Mouse (Mus musculus): ENCODE data around the gene Samd8. TPM values are rescaled to one million over a fixed set of nuclear protein-coding genes. Genes with fewer than 3 reads are reported as not detected.
A peak's percentile ranks its signal among the peaks of the same experiment; 100 is the strongest.

Gene Samd8
- polyA plus RNA-seq, 1 experiment, result 4.4 TPM

DNA sequence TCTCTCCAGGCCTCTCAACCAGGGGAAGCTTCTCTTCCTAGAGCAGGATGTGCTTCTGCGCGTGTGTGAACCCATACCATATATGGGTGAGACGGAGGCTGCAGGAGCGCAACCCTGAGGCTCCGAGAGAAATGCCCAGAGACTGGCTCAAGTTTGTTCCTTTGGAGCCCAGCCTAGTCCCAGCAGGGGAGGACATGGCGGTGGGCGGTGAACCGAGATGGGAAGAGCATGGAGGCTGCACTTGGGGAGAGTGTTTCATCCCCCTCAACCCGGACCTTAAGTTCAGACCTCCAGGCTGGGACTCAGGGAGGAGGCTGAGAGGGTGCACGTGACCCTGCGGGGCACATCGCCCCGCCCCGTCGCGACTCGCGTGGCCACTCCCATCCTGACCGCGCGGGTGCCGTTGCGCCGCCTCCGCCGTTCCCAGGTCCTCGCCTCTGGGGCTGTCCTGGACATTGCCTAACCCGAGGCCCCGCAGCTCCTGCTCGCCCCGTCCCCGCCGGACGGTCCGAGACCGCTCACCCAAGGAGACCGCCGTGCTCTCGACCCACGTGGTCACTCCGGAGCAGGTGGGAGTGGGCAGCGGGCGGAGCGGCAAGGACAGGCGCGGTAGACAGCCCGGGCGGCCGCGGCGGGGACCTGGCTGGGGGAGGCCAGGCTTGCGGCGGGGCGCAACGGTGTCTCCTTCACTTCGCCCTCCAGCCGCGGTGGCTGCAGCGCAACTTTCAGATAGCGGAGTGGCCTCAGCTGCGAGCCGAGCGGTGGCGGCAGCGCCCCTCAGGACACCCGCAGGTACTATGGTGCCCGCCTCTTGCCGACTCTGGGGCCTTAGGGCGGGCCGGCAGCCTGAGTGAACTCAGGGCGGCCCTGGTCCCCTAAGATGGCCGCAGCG is 80.8 kb downstream of the Samd8 start:
- under 1% methylated on average over 73 of the region's 73 CpGs for WGBS
- Histone ChIP-seq H3K4me3 (replicated peaks; ENCODE audit: control insufficient read depth, low read depth, low read length) (peak overlapping the region; percentile 91), H3K27ac (ENCODE audit: control insufficient read depth, insufficient read depth, low read depth, low read length, poor library complexity) (peak overlapping the region; percentile 97), H3K4me1 (ENCODE audit: control insufficient read depth, insufficient read depth, low read length) (no peaks in the 10 kb centered on the region)
- TF ChIP-seq CTCF (IDR thresholded peaks at IDR 0.05; ENCODE audit: control insufficient read depth, insufficient read depth, low read length), result no peak
- TF ChIP-seq POLR2A (IDR thresholded peaks at IDR 0.05; ENCODE audit: borderline replicate concordance, control insufficient read depth, low read depth, low read length), result peak; percentile 88

DNA sequence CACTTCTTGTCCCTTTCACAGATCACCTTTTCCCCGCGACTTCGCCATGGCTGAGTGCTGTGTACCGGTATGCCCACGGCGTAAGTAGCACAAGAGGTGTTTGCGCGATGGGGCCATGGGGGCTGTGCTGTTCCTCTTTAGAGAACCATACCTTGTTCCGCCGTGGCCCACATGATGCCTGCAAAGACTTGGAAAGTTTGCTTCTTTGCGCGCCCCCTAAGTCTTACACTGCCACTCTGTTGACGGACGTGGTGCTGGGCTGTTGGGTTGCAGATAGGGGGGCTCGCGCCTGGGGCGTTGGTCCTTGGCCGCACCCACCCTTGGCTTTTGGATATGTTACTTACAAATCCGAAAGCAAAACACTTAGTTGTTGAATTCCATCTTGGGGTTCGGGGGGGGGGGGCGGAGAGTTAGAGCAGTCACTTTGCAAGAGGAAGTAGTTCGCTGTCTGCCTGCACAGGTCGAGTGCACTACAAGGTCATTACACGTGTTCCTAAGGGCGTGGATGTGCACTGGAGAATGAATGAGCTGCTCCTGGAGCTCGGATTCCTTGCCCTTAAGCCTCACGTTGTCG is 81.6 kb downstream of the Samd8 start:
- Histone ChIP-seq H3K27ac (ENCODE audit: control insufficient read depth, insufficient read depth, low read depth, low read length, poor library complexity) (peak overlapping the region; percentile 97), H3K4me1 (ENCODE audit: control insufficient read depth, insufficient read depth, low read length) (no peaks in the 10 kb centered on the region), H3K4me3 (replicated peaks; ENCODE audit: control insufficient read depth, low read depth, low read length) (peak overlapping the region; percentile 91)
- no peak for TF ChIP-seq CTCF (IDR thresholded peaks at IDR 0.05; ENCODE audit: control insufficient read depth, insufficient read depth, low read length)
- TF ChIP-seq POLR2A (IDR thresholded peaks at IDR 0.05; ENCODE audit: borderline replicate concordance, control insufficient read depth, low read depth, low read length), result no peak
- under 1% methylated on average over 28 of the region's 28 CpGs for WGBS

DNA sequence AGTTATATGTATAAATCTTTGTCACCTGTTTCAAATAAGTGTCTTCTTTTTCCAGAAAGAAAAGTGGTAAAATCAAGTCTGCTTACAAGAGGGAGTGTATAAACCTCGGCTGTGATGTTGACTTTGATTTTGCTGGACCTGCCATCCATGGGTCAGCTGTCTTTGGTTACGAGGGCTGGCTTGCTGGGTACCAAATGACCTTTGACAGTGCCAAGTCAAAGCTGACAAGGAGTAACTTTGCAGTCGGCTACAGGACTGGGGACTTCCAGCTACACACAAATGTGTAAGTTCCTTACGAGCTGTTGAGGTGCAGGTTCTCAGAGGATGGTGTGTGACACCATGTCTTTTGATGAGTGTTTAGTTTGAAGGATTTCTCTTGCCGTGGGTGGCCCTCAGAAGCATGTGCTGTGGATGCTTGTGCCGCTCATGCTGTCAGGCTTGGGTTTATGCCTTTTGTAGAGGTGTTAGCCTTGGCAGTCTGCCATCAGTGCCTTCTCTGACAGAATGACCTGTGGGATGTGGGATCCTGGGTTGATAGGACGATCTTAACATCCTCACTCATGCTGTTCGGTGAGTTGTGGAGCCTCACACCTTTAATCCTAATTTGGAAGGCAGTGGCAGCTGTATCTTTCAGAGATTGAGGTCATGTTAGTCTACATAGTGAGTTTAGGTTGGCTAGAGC is 88.1 kb downstream of the Samd8 start:
- Histone ChIP-seq H3K4me3 (replicated peaks; ENCODE audit: control insufficient read depth, low read depth, low read length) (no peak overlapping the region), H3K27ac (ENCODE audit: control insufficient read depth, insufficient read depth, low read depth, low read length, poor library complexity) (no peak overlapping the region), H3K4me1 (ENCODE audit: control insufficient read depth, insufficient read depth, low read length) (no peaks in the 10 kb centered on the region; the same call in 1 of the 2 replicates)
- 85% methylated on average over 8 of the region's 8 CpGs for WGBS
- TF ChIP-seq CTCF (IDR thresholded peaks at IDR 0.05; ENCODE audit: control insufficient read depth, insufficient read depth, low read length) (no peak), POLR2A (IDR thresholded peaks at IDR 0.05; ENCODE audit: borderline replicate concordance, control insufficient read depth, low read depth, low read length) (no peak)

DNA sequence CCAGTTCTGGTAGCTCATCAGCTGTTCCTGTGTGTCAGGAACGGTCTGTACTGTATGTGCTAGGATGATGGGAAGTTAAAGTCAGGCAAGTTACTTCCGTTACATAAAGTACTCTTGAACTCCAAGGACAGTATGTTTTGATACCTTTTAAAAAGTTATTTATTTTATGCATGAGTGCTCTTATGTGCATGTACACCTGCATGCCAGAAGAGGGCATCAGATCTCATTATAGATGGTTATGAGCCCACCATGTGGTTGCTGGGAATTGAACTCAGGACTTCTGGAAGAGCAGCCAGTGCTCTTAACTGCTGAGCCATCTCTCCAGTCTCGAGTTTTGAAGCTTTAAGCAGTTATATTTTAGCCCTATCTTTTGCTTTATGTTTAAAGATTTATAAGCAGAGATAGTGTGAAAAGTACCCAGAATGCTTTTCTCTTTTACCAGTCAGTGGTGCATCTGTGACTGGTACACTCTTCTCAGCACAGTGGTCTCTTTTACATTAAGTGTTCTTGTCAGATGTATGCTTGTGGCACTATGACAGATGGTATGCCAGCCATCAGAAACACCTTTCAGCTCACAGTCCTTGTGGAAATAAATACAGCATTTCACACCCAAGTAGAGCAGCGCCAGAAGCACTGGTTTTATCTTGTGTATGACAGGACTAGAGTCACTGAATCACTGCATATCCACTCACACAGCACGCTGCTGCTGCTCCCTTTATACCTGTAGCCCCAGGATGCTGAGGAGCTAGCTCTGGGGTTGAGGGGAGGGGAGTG is 91.7 kb downstream of the Samd8 start:
- H3K4me3 ChIP-seq (replicated peaks; ENCODE audit: control insufficient read depth, low read depth, low read length), result no peak overlapping the region
- no peak overlapping the region for H3K27ac ChIP-seq (ENCODE audit: control insufficient read depth, insufficient read depth, low read depth, low read length, poor library complexity)
- H3K4me1 ChIP-seq (ENCODE audit: control insufficient read depth, insufficient read depth, low read length), result no peaks in the 10 kb centered on the region; the same call in 1 of the 2 replicates
- TF ChIP-seq CTCF (IDR thresholded peaks at IDR 0.05; ENCODE audit: control insufficient read depth, insufficient read depth, low read length), result no peak
- no peak for TF ChIP-seq POLR2A (IDR thresholded peaks at IDR 0.05; ENCODE audit: borderline replicate concordance, control insufficient read depth, low read depth, low read length)
- 76% methylated on average over 5 of the region's 5 CpGs for WGBS

DNA sequence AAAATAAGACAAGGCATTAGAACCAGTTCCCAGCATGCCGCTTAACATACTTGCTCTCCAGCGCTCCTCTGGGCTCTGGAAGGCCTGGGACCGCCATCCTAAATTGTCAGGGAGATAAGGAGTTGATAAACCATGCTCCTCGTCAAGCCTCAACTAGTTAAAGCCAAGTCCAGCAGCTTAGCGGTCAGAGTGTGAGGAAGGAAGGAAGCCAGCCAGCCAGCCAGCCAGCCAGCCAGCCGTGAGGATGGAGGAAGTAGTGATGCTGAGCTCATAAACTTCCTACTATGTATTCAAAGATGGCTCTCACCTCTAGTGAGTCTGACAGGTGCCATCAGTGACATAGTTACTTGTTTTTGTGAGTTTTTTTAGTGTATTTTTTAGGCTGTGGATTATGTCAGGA is 92.9 kb downstream of the Samd8 start:
- H3K4me1 ChIP-seq (ENCODE audit: control insufficient read depth, insufficient read depth, low read length), result peaks cover 2% of the 10 kb centered on the region; the same call in 1 of the 2 replicates
- no peak overlapping the region for H3K4me3 ChIP-seq (replicated peaks; ENCODE audit: control insufficient read depth, low read depth, low read length)
- no peak overlapping the region for H3K27ac ChIP-seq (ENCODE audit: control insufficient read depth, insufficient read depth, low read depth, low read length, poor library complexity)
- TF ChIP-seq CTCF (IDR thresholded peaks at IDR 0.05; ENCODE audit: control insufficient read depth, insufficient read depth, low read length) (no peak), POLR2A (IDR thresholded peaks at IDR 0.05; ENCODE audit: borderline replicate concordance, control insufficient read depth, low read depth, low read length) (no peak)
- WGBS, result 48% methylated on average over 6 of the region's 6 CpGs

DNA sequence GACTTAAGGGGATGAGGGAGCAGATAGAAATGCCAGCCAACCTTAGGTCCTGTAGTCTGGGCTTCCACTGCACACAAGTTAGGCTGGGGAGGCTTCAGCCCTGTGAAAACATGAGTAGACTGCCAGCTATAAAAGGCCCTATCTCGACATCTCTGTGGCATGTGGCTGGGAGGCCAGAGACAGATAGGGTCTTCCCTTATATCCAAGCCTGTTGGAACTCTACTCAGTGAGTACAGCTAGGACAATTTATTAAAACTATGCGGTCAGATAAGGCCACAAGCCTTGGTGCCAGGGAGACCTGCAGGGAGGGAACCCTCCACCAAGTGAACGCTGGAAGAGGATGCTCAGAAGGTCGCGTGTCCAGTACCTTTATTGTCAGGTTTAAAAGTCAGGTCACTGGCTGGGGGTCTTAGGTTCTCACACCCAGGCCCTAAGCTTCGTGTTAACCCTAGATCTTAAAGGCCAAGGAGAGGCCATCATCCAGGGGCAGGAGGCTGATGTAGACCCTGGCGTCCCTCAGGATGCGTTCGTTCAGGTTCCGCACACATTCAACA is 96.6 kb downstream of the Samd8 start:
- Histone ChIP-seq H3K4me3 (replicated peaks; ENCODE audit: control insufficient read depth, low read depth, low read length) (peak overlapping the region; percentile 37), H3K27ac (ENCODE audit: control insufficient read depth, insufficient read depth, low read depth, low read length, poor library complexity) (no peak overlapping the region; the same call in 1 of the 2 replicates), H3K4me1 (ENCODE audit: control insufficient read depth, insufficient read depth, low read length) (peaks cover 2% of the 10 kb centered on the region; the same call in 1 of the 2 replicates)
- TF ChIP-seq POLR2A (IDR thresholded peaks at IDR 0.05; ENCODE audit: borderline replicate concordance, control insufficient read depth, low read depth, low read length) (no peak), CTCF (IDR thresholded peaks at IDR 0.05; ENCODE audit: control insufficient read depth, insufficient read depth, low read length) (no peak)
- WGBS, result 26% methylated on average over 10 of the region's 10 CpGs

DNA sequence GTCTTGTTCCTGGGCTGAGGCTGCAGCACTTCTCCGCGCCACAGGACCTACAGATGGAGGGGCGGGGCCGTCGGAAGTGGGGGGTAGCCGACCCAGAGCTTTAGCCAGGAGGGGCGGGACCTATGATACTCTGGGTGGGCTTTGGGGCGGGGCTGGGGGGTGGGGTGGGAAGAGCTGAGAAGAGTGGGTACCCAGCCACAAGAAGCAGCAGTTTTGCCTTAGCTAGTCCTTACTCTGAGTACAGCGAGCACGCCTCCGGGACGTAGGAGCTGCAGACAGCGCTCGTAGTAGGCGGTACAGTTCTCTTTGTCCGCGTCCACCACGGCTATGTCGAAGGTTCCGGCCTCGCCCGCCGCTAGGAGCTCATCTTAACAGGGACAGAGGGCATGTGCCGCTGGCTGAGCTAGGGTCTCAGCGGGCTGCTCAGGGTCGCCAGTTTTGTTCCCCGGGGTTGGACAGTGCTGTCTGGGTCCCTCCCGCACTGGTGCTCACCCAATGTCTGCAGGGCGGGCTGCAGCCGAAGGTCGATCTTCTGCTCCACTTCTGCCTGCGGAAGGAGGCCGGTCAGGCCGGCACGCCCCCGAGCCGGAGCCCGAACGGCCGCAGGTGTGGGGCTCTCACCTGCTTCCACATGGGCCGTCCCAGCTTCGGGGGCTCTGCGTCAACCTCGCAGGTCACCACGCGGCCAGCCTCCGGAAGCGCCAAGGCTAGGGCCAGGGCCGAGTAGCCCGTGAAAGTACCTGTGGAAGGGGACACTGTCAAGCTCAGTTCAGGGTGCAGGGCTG is 97.2 kb downstream of the Samd8 start:
- TF ChIP-seq CTCF (IDR thresholded peaks at IDR 0.05; ENCODE audit: control insufficient read depth, insufficient read depth, low read length) (no peak), POLR2A (IDR thresholded peaks at IDR 0.05; ENCODE audit: borderline replicate concordance, control insufficient read depth, low read depth, low read length) (peak; percentile 47; the same call in 1 of the 2 replicates)
- WGBS, result under 1% methylated on average over 50 of the region's 50 CpGs
- peaks cover 2% of the 10 kb centered on the region; the same call in 1 of the 2 replicates for H3K4me1 ChIP-seq (ENCODE audit: control insufficient read depth, insufficient read depth, low read length)
- H3K27ac ChIP-seq (ENCODE audit: control insufficient read depth, insufficient read depth, low read depth, low read length, poor library complexity), result peak overlapping the region; percentile 56
- H3K4me3 ChIP-seq (replicated peaks; ENCODE audit: control insufficient read depth, low read depth, low read length), result peak overlapping the region; percentile 58

Other genes starting within 250 kb of the Samd8 start
- not detected in 2 replicates for gene Dupd1, start 36.0 kb upstream of the Samd8 start, polyA plus RNA-seq (2011; ENCODE audit: insufficient read depth, insufficient read length, low replicate concordance, missing spikeins)
- not detected in 2 replicates for gene Dusp13, start 650 bp downstream of the Samd8 start, polyA plus RNA-seq (2011; ENCODE audit: insufficient read depth, insufficient read length, low replicate concordance, missing spikeins)
- 84.6 and 85.2 TPM in 2 replicates for gene Vdac2, start 74.7 kb downstream of the Samd8 start, polyA plus RNA-seq (2011; ENCODE audit: insufficient read depth, insufficient read length, low replicate concordance, missing spikeins)
- 15.8 and 45.0 TPM in 2 replicates for gene Comtd1, start 98.4 kb downstream of the Samd8 start, polyA plus RNA-seq (2011; ENCODE audit: insufficient read depth, insufficient read length, low replicate concordance, missing spikeins)
- gene Zfp503, start 239.1 kb downstream of the Samd8 start, polyA plus RNA-seq (2011; ENCODE audit: insufficient read depth, insufficient read length, low replicate concordance, missing spikeins), result 0.38 and 0.95 TPM in 2 replicates

All from bone marrow, adult 2 months (tissue).